Mouse (Mus musculus): ENCODE data around the gene Ccsap. TPM values are rescaled to one million over a fixed set of nuclear protein-coding genes. Genes with fewer than 3 reads are reported as not detected.

Gene Ccsap
- polyA plus RNA-seq (2015; fragmentation: Nextera tagmentation; extraction: Ambion mirVana): 2.6 and 3.0 TPM in 2 replicates

- Histone ChIP-seq H3K9ac (peak within 1 kb of the TSS; percentile 65), H3K27ac (peak within 1 kb of the TSS; percentile 54; the same call in 1 of the 2 replicates)
- 1% methylated on average over 48 of the region's 48 CpGs for WGBS
These were observed at the start of gene Ccsap for GRCm38 (mm10) chr8:123859648-123860259. Ccsap (minus strand) TSS chr8:123860209.

DNA sequence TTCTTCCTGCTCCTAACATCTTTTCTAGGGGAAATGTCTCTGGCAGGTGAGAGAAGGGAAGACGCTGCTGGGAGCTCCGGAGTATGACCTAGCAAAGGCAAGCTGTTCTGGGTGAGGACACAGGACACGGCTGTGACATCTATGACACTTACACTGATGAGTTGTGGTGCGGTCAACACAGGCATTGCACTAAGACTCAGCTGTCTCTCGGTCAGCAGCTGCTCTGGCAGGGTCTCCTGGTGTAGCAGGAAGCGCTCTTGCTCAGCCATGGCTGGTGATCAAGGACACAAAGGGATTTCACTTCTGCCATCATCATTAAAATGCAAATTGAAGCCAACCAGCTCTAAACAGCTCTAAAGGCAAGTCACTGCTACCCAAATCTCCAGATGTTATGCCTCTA is 47.6 kb upstream of the Ccsap start:
- peaks cover 87% of the 10 kb centered on the region for H3K36me3 ChIP-seq
- H3K4me2 ChIP-seq: no peak overlapping the region
- H3K4me3 ChIP-seq: no peak overlapping the region
- no peaks in the 10 kb centered on the region for H3K4me1 ChIP-seq
- H3K9ac ChIP-seq: no peak overlapping the region
- WGBS: 93% methylated on average over 6 of the region's 6 CpGs
- no peak for ATAC-seq (ENCODE audit: insufficient number of reproducible peaks, low FRiP score, low TSS enrichment, low read depth)
- H3K27ac ChIP-seq: no peak overlapping the region
- no peaks in the 10 kb centered on the region for H3K9me3 ChIP-seq
- H3K27me3 ChIP-seq: no peaks in the 10 kb centered on the region

More at GRCm38 (mm10) chr8:123859648-123860259, at the start of gene Ccsap:
- Histone ChIP-seq H3K4me3 (peak within 1 kb of the TSS; percentile 88), H3K9me3 (no peaks in the 10 kb centered on the region), H3K4me2 (peak within 1 kb of the TSS; percentile 98), H3K27me3 (peaks cover 20% of the 10 kb centered on the region), H3K4me1 (peaks cover 12% of the 10 kb centered on the region), H3K36me3 (no peaks in the 10 kb centered on the region)
- ATAC-seq (ENCODE audit: insufficient number of reproducible peaks, low FRiP score, low TSS enrichment, low read depth): peak; percentile 66

GRCm38 (mm10) chr8:123902653-123903052 is 42.6 kb upstream of the Ccsap start:
- no peaks in the 10 kb centered on the region for H3K4me1 ChIP-seq
- WGBS: 82% methylated on average over 7 of the region's 7 CpGs
- H3K27ac ChIP-seq: no peak overlapping the region
- H3K4me2 ChIP-seq: no peak overlapping the region
- H3K9me3 ChIP-seq: no peaks in the 10 kb centered on the region
- H3K9ac ChIP-seq: no peak overlapping the region
- H3K27me3 ChIP-seq: no peaks in the 10 kb centered on the region
- no peak overlapping the region for H3K4me3 ChIP-seq
- ATAC-seq (ENCODE audit: insufficient number of reproducible peaks, low FRiP score, low TSS enrichment, low read depth): no peak
- peaks cover 79% of the 10 kb centered on the region for H3K36me3 ChIP-seq

GRCm38 (mm10) chr8:123899366-123899765 is 39.4 kb upstream of the Ccsap start:
- WGBS: 89% methylated on average over 7 of the region's 7 CpGs
- H3K27ac ChIP-seq: no peak overlapping the region
- peaks cover 55% of the 10 kb centered on the region for H3K36me3 ChIP-seq
- no peak overlapping the region for H3K4me3 ChIP-seq
- H3K9ac ChIP-seq: no peak overlapping the region
- no peak for ATAC-seq (ENCODE audit: insufficient number of reproducible peaks, low FRiP score, low TSS enrichment, low read depth)
- H3K4me1 ChIP-seq: no peaks in the 10 kb centered on the region
- H3K27me3 ChIP-seq: peaks cover 26% of the 10 kb centered on the region
- H3K9me3 ChIP-seq: no peaks in the 10 kb centered on the region
- H3K4me2 ChIP-seq: no peak overlapping the region

GRCm38 (mm10) chr8:123898576-123898975 is 38.6 kb upstream of the Ccsap start:
- no peak overlapping the region for H3K27ac ChIP-seq
- WGBS: 84% methylated on average over 5 of the region's 5 CpGs
- peaks cover 47% of the 10 kb centered on the region for H3K36me3 ChIP-seq
- ATAC-seq (ENCODE audit: insufficient number of reproducible peaks, low FRiP score, low TSS enrichment, low read depth): no peak
- H3K9ac ChIP-seq: no peak overlapping the region
- peaks cover 34% of the 10 kb centered on the region for H3K27me3 ChIP-seq
- H3K4me2 ChIP-seq: no peak overlapping the region
- H3K4me3 ChIP-seq: no peak overlapping the region
- no peaks in the 10 kb centered on the region for H3K9me3 ChIP-seq
- no peaks in the 10 kb centered on the region for H3K4me1 ChIP-seq

- H3K4me3 ChIP-seq: no peak overlapping the region
- peaks cover 52% of the 10 kb centered on the region for H3K27me3 ChIP-seq
- no peak overlapping the region for H3K4me2 ChIP-seq
- H3K27ac ChIP-seq: no peak overlapping the region
- H3K9ac ChIP-seq: no peak overlapping the region
- no peaks in the 10 kb centered on the region for H3K9me3 ChIP-seq
- peaks cover 11% of the 10 kb centered on the region for H3K4me1 ChIP-seq
- ATAC-seq (ENCODE audit: insufficient number of reproducible peaks, low FRiP score, low TSS enrichment, low read depth): no peak
- H3K36me3 ChIP-seq: peaks cover 29% of the 10 kb centered on the region
- 58% methylated on average over 10 of the region's 10 CpGs for WGBS
These were observed 36.8 kb upstream of the Ccsap start for GRCm38 (mm10) chr8:123896774-123897173.

- Histone ChIP-seq H3K36me3 (peaks cover 25% of the 10 kb centered on the region), H3K4me3 (no peak overlapping the region), H3K9ac (no peak overlapping the region), H3K27me3 (peaks cover 56% of the 10 kb centered on the region), H3K9me3 (no peaks in the 10 kb centered on the region), H3K27ac (no peak overlapping the region), H3K4me2 (no peak overlapping the region), H3K4me1 (peaks cover 15% of the 10 kb centered on the region)
- WGBS: 54% methylated on average over 14 of the region's 14 CpGs
- no peak for ATAC-seq (ENCODE audit: insufficient number of reproducible peaks, low FRiP score, low TSS enrichment, low read depth)
These were observed 36.4 kb upstream of the Ccsap start for GRCm38 (mm10) chr8:123896366-123896761.

DNA sequence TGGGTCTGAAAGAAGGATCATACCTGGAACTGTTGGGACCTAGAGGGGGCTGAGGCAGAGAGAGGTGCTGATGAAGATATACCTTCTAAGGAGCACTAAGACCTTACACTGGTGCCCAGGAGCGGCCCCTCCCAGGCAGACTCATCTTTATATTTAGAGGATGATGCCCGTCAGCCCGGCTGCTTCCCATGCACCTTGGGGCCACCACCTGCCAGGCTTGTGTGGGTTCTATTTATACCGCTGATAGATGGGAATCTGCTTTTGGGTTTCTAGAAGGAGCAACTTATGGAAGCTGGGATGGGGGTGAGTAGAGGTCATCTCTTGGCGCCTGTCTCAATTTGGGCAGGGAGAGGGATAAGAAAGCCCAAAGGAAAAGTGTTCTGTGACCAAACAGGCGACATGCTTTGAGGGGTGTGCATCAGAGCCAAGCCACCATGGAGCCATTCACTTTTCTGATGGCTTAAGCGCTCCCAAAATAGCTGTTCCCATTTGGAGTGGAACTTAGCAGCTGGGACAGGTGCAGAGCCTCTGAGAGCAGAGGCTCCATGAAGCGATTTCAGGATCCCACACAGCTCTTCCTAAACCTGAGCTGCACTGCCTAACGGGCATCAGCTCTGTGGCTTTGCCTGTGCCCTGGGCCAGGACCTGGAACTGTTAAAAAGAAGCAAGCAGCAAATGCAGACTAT is 35.8 kb upstream of the Ccsap start:
- H3K9me3 ChIP-seq: no peaks in the 10 kb centered on the region
- H3K4me3 ChIP-seq: no peak overlapping the region
- no peak overlapping the region for H3K9ac ChIP-seq
- peaks cover 15% of the 10 kb centered on the region for H3K4me1 ChIP-seq
- 0 out of 2 replicates have a peak, but pooled peaks have one; percentile 27 for ATAC-seq (ENCODE audit: insufficient number of reproducible peaks, low FRiP score, low TSS enrichment, low read depth)
- no peak overlapping the region for H3K27ac ChIP-seq
- H3K4me2 ChIP-seq: no peak overlapping the region
- peaks cover 20% of the 10 kb centered on the region for H3K36me3 ChIP-seq
- peaks cover 62% of the 10 kb centered on the region for H3K27me3 ChIP-seq
- WGBS: 70% methylated on average over 9 of the region's 9 CpGs

GRCm38 (mm10) chr8:123895230-123895629 is 35.2 kb upstream of the Ccsap start:
- Histone ChIP-seq H3K27ac (no peak overlapping the region; the same call in 1 of the 2 replicates), H3K9me3 (no peaks in the 10 kb centered on the region), H3K4me3 (no peak overlapping the region), H3K36me3 (peaks cover 14% of the 10 kb centered on the region; the same call in 1 of the 2 replicates), H3K27me3 (peaks cover 67% of the 10 kb centered on the region), H3K4me2 (no peak overlapping the region), H3K4me1 (peaks cover 15% of the 10 kb centered on the region), H3K9ac (no peak overlapping the region)
- peak; percentile 23; the same call in 1 of the 2 replicates for ATAC-seq (ENCODE audit: insufficient number of reproducible peaks, low FRiP score, low TSS enrichment, low read depth)
- 63% methylated on average over 4 of the region's 4 CpGs for WGBS

- Histone ChIP-seq H3K27me3 (peaks cover 73% of the 10 kb centered on the region), H3K36me3 (0 out of 2 replicates have a peak, but pooled peaks cover 10% of the 10 kb centered on the region), H3K9ac (no peak within 1 kb of the TSS), H3K4me2 (no peak within 1 kb of the TSS), H3K9me3 (no peaks in the 10 kb centered on the region), H3K4me3 (peak within 1 kb of the TSS; percentile 7; the same call in 1 of the 2 replicates), H3K4me1 (peaks cover 15% of the 10 kb centered on the region), H3K27ac (no peak within 1 kb of the TSS; the same call in 1 of the 2 replicates)
- peak; percentile 70; the same call in 1 of the 2 replicates for ATAC-seq (ENCODE audit: insufficient number of reproducible peaks, low FRiP score, low TSS enrichment, low read depth)
- 26% methylated on average over 15 of the region's 15 CpGs for WGBS
These were observed 34.6 kb upstream of the Ccsap start, which contains the start of gene Acta1 for GRCm38 (mm10) chr8:123894502-123895097. Acta1 (minus strand) TSS chr8:123894751.

GRCm38 (mm10) chr8:123893413-123893812 is 33.4 kb upstream of the Ccsap start:
- Histone ChIP-seq H3K4me2 (no peak overlapping the region), H3K27me3 (peaks cover 73% of the 10 kb centered on the region), H3K36me3 (0 out of 2 replicates have a peak, but pooled peaks cover under 1% of the 10 kb centered on the region), H3K9ac (no peak overlapping the region), H3K9me3 (no peaks in the 10 kb centered on the region), H3K4me1 (peaks cover 15% of the 10 kb centered on the region), H3K27ac (no peak overlapping the region), H3K4me3 (0 out of 2 replicates have a peak overlapping the region, but pooled peaks have one; percentile 24)
- WGBS: 76% methylated on average over 11 of the region's 11 CpGs
- no peak for ATAC-seq (ENCODE audit: insufficient number of reproducible peaks, low FRiP score, low TSS enrichment, low read depth)
